Mouse (Mus musculus): ENCODE measurements around the gene Fev. TPM values are rescaled to one million over a fixed set of nuclear protein-coding genes. Genes with fewer than 3 reads are reported as not detected.

Fev gene
- polyA plus RNA-seq, 1 experiment from 2014 or later = 2.9 TPM

DNA sequence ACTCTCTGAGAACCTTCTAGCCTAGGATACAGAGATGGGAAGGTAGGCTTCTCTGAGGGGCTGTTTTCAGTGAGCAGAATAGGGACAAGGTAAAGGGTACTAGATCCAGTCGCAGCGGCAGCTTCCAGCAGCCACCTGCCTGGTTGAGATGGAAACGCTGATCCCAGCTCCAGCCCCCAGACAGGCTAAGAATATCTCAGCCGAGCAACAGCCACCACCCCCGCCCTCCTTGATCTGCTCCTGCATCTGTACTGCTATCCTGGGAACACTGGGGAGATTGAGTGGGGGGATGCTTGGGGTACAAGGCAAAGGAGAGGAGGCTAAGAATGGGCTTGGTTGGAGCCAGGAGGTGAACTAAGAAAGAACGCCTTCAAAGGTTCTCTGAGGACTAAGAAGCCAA lies 35.0 kb downstream of the Fev start:
- Histone ChIP-seq H3K9me3 (no peaks in the 10 kb centered on the region), H3K27ac (no peak overlapping the region), H3K36me3 (no peaks in the 10 kb centered on the region), H3K9ac (no peak overlapping the region), H3K27me3 (replicated peaks) (peaks cover 57% of the 10 kb centered on the region), H3K4me1 (replicated peaks) (peaks cover 9% of the 10 kb centered on the region), H3K4me2 (replicated peaks) (no peak overlapping the region), H3K4me3 (replicated peaks) (no peak overlapping the region)
- no peak for ATAC-seq
- WGBS = 21% methylated on average over 6 of the region's 6 CpGs

GRCm38 (mm10) chr1:74848946-74849345 lies 36.3 kb downstream of the Fev start:
- Histone ChIP-seq H3K4me1 (replicated peaks) (no peaks in the 10 kb centered on the region), H3K36me3 (no peaks in the 10 kb centered on the region), H3K9me3 (no peaks in the 10 kb centered on the region), H3K4me2 (replicated peaks) (no peak overlapping the region), H3K9ac (no peak overlapping the region), H3K4me3 (replicated peaks) (no peak overlapping the region), H3K27me3 (replicated peaks) (peaks cover 44% of the 10 kb centered on the region), H3K27ac (no peak overlapping the region)
- no peak for ATAC-seq
- 55% methylated on average over 5 of the region's 5 CpGs for WGBS

DNA sequence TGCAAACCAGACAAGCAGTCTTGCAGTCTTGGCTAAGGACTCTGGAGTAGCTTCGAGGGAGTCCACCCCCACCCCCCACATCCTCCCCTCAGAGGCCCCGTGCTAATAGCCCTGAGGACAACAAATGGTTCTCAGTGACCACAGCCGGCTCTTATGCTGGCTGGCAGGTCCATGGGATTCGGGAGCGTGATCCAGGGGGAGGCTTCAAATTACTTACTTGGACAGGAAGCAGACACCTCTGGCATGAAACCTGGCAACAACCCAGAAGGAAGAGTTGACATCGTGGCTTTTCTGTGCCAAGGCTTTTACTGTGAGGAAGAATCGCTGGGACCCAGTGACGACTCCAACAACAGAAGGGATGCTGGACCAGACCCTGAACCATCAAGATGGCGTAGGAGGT lies 38.9 kb downstream of the Fev start:
- Histone ChIP-seq H3K9ac (no peak overlapping the region), H3K27me3 (replicated peaks) (peaks cover 25% of the 10 kb centered on the region), H3K4me2 (replicated peaks) (no peak overlapping the region), H3K36me3 (no peaks in the 10 kb centered on the region), H3K27ac (no peak overlapping the region), H3K4me1 (replicated peaks) (no peaks in the 10 kb centered on the region), H3K4me3 (replicated peaks) (no peak overlapping the region), H3K9me3 (no peaks in the 10 kb centered on the region)
- no peak for ATAC-seq
- WGBS = 32% methylated on average over 9 of the region's 9 CpGs

DNA sequence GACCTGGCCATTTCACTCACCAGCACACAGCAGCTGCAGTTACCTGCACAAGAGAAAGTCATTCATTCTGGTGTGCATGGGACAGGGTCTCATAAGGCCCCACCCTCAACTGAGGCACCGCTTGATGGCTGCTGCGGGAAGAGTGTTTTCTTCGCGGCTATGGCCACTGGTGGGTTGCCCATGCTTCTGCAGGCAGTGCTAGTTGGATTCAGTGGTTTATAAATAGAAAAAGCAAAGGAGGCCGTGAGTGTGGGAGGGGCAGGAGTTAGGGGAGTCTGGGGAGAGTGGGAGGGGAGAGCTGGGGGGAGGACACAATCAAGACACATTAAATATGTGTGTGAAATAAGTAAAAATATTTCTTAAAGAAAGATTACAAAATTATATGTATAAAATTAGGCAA lies 42.1 kb downstream of the Fev start:
- H3K27me3 ChIP-seq (replicated peaks) = 0 out of 2 replicates have a peak, but pooled peaks cover 6% of the 10 kb centered on the region
- no peak overlapping the region for H3K4me2 ChIP-seq (replicated peaks)
- no peaks in the 10 kb centered on the region for H3K36me3 ChIP-seq
- H3K4me3 ChIP-seq (replicated peaks) = no peak overlapping the region
- no peaks in the 10 kb centered on the region for H3K4me1 ChIP-seq (replicated peaks)
- 80% methylated on average over 5 of the region's 5 CpGs for WGBS
- H3K9me3 ChIP-seq = no peaks in the 10 kb centered on the region
- ATAC-seq = no peak
- no peak overlapping the region for H3K9ac ChIP-seq
- H3K27ac ChIP-seq = no peak overlapping the region

DNA sequence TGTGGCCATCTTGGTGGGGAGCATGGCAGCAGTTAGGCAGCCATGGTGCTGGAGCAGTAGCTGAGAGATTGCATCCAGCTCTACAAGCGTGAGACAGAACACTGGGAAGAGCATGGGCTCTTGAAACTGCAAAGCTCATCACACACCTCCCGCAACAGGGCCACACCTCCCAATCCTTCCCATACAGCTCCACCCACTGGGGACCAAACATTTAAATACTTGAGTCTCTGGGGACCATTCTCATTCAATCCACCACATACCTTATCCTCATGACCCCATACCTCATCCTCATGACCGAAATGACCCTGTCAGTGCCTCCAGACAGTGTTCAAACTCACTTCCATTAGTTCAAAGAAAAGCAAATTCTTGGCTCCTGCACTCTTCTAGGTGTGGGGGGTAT lies 52.0 kb downstream of the Fev start:
- Histone ChIP-seq H3K27ac (no peak overlapping the region), H3K4me1 (replicated peaks) (no peaks in the 10 kb centered on the region), H3K9ac (no peak overlapping the region), H3K27me3 (replicated peaks) (no peaks in the 10 kb centered on the region), H3K9me3 (no peaks in the 10 kb centered on the region), H3K36me3 (no peaks in the 10 kb centered on the region), H3K4me2 (replicated peaks) (no peak overlapping the region), H3K4me3 (replicated peaks) (no peak overlapping the region)
- WGBS = 74% methylated on average over 3 of the region's 3 CpGs
- no peak for ATAC-seq

MicroRNA genes within 50 kb of the gene (microRNA counts, 519-probe panel; counts per million panel counts)
- 3,698 counts per million, percentile 90 among the panel's probes with 10 or more counts for microRNA mmu-miR-375

Other genes with a start within 250 kb of the Fev start
- gene Ttll4, start 223.7 kb downstream of the Fev start, polyA plus RNA-seq (2015; fragmentation: Nextera tagmentation; extraction: Ambion mirVana) = 10.1 and 11.0 TPM in 2 replicates
- 6.0 and 6.3 TPM in 2 replicates for gene Cyp27a1, start 171.8 kb downstream of the Fev start, polyA plus RNA-seq (2015; fragmentation: Nextera tagmentation; extraction: Ambion mirVana)
- 0.16 and 0.19 TPM in 2 replicates for gene Prkag3, start 136.2 kb downstream of the Fev start, polyA plus RNA-seq (2015; fragmentation: Nextera tagmentation; extraction: Ambion mirVana)
- gene Wnt6, start 113.5 kb downstream of the Fev start, polyA plus RNA-seq (2015; fragmentation: Nextera tagmentation; extraction: Ambion mirVana) = 0.18 and 0.58 TPM in 2 replicates
- 0.15 and 0.16 TPM in 2 replicates for gene Wnt10a, start 93.9 kb downstream of the Fev start, polyA plus RNA-seq (2015; fragmentation: Nextera tagmentation; extraction: Ambion mirVana)
- 0.13 and 0.16 TPM in 2 replicates for gene Cdk5r2, start 30.5 kb downstream of the Fev start, polyA plus RNA-seq (2015; fragmentation: Nextera tagmentation; extraction: Ambion mirVana)
- gene Cryba2, start 7.7 kb upstream of the Fev start, polyA plus RNA-seq (2015; fragmentation: Nextera tagmentation; extraction: Ambion mirVana) = 1.7 and 3.0 TPM in 2 replicates
- gene Cfap65, start 50.2 kb upstream of the Fev start, polyA plus RNA-seq (2015; fragmentation: Nextera tagmentation; extraction: Ambion mirVana) = 0.08 and 0.19 TPM in 2 replicates
- 29.1 and 30.9 TPM in 2 replicates for gene Ihh, start 66.3 kb upstream of the Fev start, polyA plus RNA-seq (2015; fragmentation: Nextera tagmentation; extraction: Ambion mirVana)
- gene Nhej1, start 239.8 kb upstream of the Fev start, polyA plus RNA-seq (2015; fragmentation: Nextera tagmentation; extraction: Ambion mirVana) = 8.7 and 9.7 TPM in 2 replicates
- gene Slc23a3, start 248.5 kb upstream of the Fev start, polyA plus RNA-seq (2015; fragmentation: Nextera tagmentation; extraction: Ambion mirVana) = 1.2 and 1.3 TPM in 2 replicates

Data from intestine, embryonic 15.5 days (tissue).